Mouse (Mus musculus): ENCODE data around the gene Tmprss2. TPM values are rescaled to one million over a fixed set of nuclear protein-coding genes. Genes with fewer than 3 reads are reported as not detected.

The Tmprss2 gene
- polyA plus RNA-seq (2016; fragmentation: Nextera tagmentation; extraction: Ambion mirVana) = 0.55 and 0.60 TPM in 2 replicates

DNA sequence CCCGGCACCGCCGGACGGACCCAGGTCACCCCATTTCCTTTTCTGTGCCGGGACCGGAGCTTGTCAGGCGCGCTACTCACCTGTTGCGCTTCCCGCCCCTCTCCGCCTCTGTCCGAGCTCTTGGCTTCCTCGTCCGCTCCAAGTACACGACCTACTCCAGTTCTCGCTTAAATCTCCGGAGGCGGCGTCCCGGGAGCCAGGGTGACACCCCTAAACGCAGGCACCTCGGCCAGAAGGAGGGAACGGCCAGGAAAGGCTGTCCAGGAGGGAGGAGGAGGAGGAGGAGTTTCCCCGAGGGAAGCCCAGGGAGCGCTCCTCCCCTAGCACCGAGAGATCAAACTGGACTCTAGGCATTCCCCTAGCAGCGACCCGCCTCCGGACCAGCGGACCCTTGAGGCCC is at the start of gene Tmprss2:
Gene Tmprss2 (minus strand): TSS at position 257 of the 400 bp plus-strand sequence.
- Histone ChIP-seq H3K27me3 (replicated peaks; ENCODE audit: low read depth, poor library complexity, severe bottlenecking) (peaks cover 72% of the 10 kb centered on the region), H3K9me3 (no peaks in the 10 kb centered on the region), H3K4me1 (peaks cover 15% of the 10 kb centered on the region), H3K36me3 (replicated peaks) (no peaks in the 10 kb centered on the region), H3K27ac (replicated peaks) (no peak within 1 kb of the TSS), H3K4me3 (peak within 1 kb of the TSS; percentile 53)
- WGBS = under 1% methylated on average over 30 of the region's 30 CpGs
- DNase-seq (ENCODE audit: low spot score) = no peak

DNA sequence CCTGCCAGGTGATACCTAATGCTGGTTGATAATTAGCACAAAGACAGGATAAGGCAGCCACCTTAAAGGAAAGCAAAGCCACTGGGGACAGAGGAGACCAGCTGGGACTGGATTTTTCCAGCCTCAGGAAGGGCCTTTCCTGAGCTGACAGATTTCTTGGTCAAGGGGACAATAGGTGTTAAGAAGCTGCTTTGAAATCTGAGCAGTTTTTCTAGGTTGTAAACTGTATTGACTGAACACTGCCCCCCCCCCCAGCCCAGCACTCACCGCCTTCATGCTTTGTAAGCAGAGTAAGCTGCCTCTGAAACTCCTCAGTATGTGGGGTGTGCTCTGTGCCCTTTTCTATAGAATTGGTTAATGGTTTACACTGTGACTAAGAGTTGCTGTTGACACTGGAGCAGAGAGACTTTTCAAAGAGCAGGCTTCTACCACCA is 48.2 kb upstream of the Tmprss2 start:
- WGBS = 35% methylated on average over 1 of the region's 1 CpGs
- Histone ChIP-seq H3K27me3 (replicated peaks; ENCODE audit: low read depth, poor library complexity, severe bottlenecking) (no peaks in the 10 kb centered on the region), H3K36me3 (replicated peaks) (no peaks in the 10 kb centered on the region), H3K9me3 (no peaks in the 10 kb centered on the region), H3K4me1 (peaks cover 9% of the 10 kb centered on the region), H3K4me3 (no peak overlapping the region), H3K27ac (replicated peaks) (peak overlapping the region; percentile 44; the same call in 1 of the 2 replicates)
- peak; percentile 24 for DNase-seq (ENCODE audit: low spot score)

GRCm38 (mm10) chr16:97658481-97658880 is 47.5 kb upstream of the Tmprss2 start:
- H3K9me3 ChIP-seq = no peaks in the 10 kb centered on the region
- peaks cover 9% of the 10 kb centered on the region for H3K4me1 ChIP-seq
- H3K4me3 ChIP-seq = no peak overlapping the region
- 72% methylated on average over 6 of the region's 6 CpGs for WGBS
- H3K27me3 ChIP-seq (replicated peaks; ENCODE audit: low read depth, poor library complexity, severe bottlenecking) = no peaks in the 10 kb centered on the region
- H3K27ac ChIP-seq (replicated peaks) = no peak overlapping the region
- no peak for DNase-seq (ENCODE audit: low spot score)
- H3K36me3 ChIP-seq (replicated peaks) = no peaks in the 10 kb centered on the region

DNA sequence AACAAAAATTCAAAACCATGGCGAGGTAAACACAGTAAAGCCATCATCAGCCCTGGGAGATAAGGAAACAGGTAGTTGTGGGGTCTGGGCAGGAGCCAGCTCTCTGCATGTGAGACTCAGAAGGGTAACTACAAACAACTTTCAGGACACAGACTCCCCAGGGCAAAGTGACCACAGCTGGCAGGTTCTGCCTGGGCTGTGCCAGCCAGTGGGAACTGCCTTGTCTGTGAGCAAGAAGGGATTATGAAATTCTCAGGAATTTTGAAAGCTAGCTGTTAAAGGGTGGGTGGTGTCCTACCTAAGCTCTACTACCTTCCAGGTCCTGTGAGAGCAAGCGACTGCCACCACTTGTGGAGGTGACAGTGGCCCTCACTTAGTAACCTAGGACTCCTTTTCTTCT is 44.8 kb upstream of the Tmprss2 start:
- Histone ChIP-seq H3K9me3 (no peaks in the 10 kb centered on the region), H3K4me1 (peaks cover 9% of the 10 kb centered on the region), H3K36me3 (replicated peaks) (no peaks in the 10 kb centered on the region), H3K27ac (replicated peaks) (no peak overlapping the region), H3K27me3 (replicated peaks; ENCODE audit: low read depth, poor library complexity, severe bottlenecking) (no peaks in the 10 kb centered on the region), H3K4me3 (no peak overlapping the region)
- WGBS = 84% methylated on average over 2 of the region's 2 CpGs
- no peak for DNase-seq (ENCODE audit: low spot score)

DNA sequence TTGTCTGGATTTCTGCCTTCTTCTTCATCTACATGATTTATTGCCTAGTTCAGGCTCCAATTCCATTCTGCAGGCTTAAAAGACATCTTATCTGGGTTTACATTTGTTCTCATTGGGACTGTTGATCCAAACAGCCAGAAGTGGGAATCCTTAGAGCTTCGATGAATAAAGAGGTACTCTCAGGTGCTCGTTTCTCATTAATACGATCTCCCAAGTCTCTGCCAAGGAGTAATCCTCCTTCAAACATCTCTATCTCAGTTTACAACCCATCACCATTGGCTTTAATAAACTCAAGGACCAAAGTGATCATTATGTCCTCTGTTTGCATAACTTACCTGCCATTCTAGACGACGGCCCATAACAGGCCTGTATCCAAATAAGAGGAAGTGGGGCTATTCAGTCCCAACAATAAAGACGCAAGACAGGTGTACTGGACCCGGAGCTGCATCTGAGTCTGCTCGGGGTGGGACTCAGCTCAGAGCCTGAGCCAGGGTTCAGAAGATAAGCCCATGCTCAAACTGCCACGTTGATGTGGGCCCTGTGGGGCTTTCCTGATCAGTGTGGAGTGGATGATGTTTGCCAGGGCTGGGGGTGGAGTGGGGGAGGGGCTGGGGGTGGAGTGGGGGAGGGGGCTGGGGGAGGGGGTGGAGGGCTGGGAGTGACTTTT is 38.7 kb upstream of the Tmprss2 start:
- H3K27me3 ChIP-seq (replicated peaks; ENCODE audit: low read depth, poor library complexity, severe bottlenecking) = no peaks in the 10 kb centered on the region
- DNase-seq (ENCODE audit: low spot score) = no peak
- WGBS = 86% methylated on average over 9 of the region's 9 CpGs
- H3K4me3 ChIP-seq = no peak overlapping the region
- no peaks in the 10 kb centered on the region for H3K9me3 ChIP-seq
- no peaks in the 10 kb centered on the region for H3K36me3 ChIP-seq (replicated peaks)
- H3K4me1 ChIP-seq = no peaks in the 10 kb centered on the region
- H3K27ac ChIP-seq (replicated peaks) = no peak overlapping the region

- Histone ChIP-seq H3K36me3 (replicated peaks) (no peaks in the 10 kb centered on the region), H3K27ac (replicated peaks) (no peak overlapping the region), H3K4me1 (no peaks in the 10 kb centered on the region), H3K9me3 (no peaks in the 10 kb centered on the region), H3K27me3 (replicated peaks; ENCODE audit: low read depth, poor library complexity, severe bottlenecking) (no peaks in the 10 kb centered on the region), H3K4me3 (no peak overlapping the region)
- no peak for DNase-seq (ENCODE audit: low spot score)
Observed at GRCm38 (mm10) chr16:97644681-97645080, 33.7 kb upstream of the Tmprss2 start.

DNA sequence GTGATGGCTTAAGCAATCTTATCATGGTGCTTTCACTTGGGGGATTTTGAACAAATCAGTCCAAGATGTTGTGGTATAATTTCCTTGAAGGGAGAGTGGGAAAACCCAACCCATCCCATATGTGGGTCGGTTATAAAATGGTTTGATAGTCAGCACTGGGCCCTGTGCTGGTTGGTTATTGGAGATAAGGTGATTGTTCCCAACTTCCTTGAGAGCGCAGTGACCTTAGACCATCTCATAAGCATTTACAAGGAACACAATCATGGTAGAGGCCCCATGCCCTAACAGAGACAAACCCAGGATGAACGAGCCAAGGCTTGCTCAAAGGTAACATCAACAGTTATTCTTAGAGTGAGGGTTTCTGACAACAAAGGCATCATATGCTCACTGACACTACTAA is 28.6 kb upstream of the Tmprss2 start:
- Histone ChIP-seq H3K27ac (replicated peaks) (no peak overlapping the region), H3K4me3 (no peak overlapping the region), H3K27me3 (replicated peaks; ENCODE audit: low read depth, poor library complexity, severe bottlenecking) (no peaks in the 10 kb centered on the region), H3K4me1 (no peaks in the 10 kb centered on the region), H3K9me3 (no peaks in the 10 kb centered on the region), H3K36me3 (replicated peaks) (no peaks in the 10 kb centered on the region)
- no peak for DNase-seq (ENCODE audit: low spot score)
- whole genome bisulfite sequencing = 86% methylated on average over 3 of the region's 3 CpGs

DNA sequence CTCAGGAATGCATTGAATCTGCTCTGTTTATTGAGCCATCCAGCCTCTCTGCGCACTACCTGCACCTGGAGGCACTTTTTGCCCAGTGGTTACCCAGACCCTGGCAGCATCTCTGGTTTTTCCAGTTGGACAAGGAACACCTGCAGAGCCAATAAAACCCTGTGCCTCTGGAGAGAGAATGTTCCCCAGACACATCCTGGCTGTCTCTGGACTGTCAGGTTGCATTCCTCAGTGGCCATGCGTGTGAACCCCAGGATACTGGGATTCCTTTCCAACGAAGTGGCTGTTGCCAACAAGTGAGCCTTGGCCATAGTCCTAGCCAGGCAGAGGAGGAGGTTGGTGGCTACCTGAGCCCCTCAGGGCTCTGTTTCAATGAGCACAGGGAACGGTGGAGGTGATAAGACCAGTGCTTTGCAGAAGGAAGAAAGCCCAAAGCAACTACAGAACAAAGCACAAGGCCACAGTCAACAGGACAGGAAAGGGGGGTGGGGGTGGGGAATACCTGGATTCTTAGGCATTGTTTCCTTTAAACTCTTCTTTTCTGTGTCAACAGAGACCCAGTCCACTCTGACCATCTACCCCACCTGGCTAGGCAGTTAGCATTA is 22.0 kb upstream of the Tmprss2 start:
- H3K4me1 ChIP-seq = no peaks in the 10 kb centered on the region
- no peaks in the 10 kb centered on the region for H3K9me3 ChIP-seq
- no peaks in the 10 kb centered on the region for H3K27me3 ChIP-seq (replicated peaks; ENCODE audit: low read depth, poor library complexity, severe bottlenecking)
- H3K4me3 ChIP-seq = no peak overlapping the region
- no peaks in the 10 kb centered on the region for H3K36me3 ChIP-seq (replicated peaks)
- no peak overlapping the region; the same call in 1 of the 2 replicates for H3K27ac ChIP-seq (replicated peaks)
- DNase-seq (ENCODE audit: low spot score) = peak; percentile 11
- 60% methylated on average over 4 of the region's 4 CpGs for WGBS

DNA sequence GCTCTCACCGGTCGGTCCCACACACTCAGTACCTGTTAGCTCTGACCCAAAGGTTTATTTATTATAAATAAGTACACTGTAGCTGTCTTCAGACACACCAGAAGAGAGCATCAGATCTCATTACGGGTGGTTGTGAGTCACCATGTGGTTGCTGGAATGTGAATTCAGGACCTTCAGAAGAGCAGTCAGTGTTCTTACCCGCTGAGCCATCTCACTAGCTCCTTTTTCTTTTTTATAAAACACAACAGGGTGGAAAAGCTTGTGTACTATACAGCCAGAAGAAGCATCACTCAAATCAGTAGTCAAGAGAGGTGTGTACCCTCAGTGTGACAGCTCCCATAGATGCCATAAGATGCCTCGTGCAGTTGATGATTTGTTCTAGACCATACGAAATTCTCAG is 12.2 kb upstream of the Tmprss2 start:
- DNase-seq (ENCODE audit: low spot score) = no peak
- 83% methylated on average over 6 of the region's 6 CpGs for WGBS
- H3K4me3 ChIP-seq = no peak overlapping the region

GRCm38 (mm10) chr16:97622383-97622889 is 11.4 kb upstream of the Tmprss2 start:
- DNase-seq (ENCODE audit: low spot score) = no peak
- Histone ChIP-seq H3K36me3 (replicated peaks) (no peaks in the 10 kb centered on the region), H3K27ac (replicated peaks) (no peak overlapping the region), H3K4me1 (no peaks in the 10 kb centered on the region), H3K4me3 (no peak overlapping the region), H3K9me3 (no peaks in the 10 kb centered on the region), H3K27me3 (replicated peaks; ENCODE audit: low read depth, poor library complexity, severe bottlenecking) (no peaks in the 10 kb centered on the region)
- 54% methylated on average over 2 of the region's 2 CpGs for WGBS

More for the DNA sequence above, 12.2 kb upstream of the Tmprss2 start:
- Histone ChIP-seq H3K4me1 (no peaks in the 10 kb centered on the region), H3K9me3 (no peaks in the 10 kb centered on the region), H3K36me3 (replicated peaks) (no peaks in the 10 kb centered on the region), H3K27me3 (replicated peaks; ENCODE audit: low read depth, poor library complexity, severe bottlenecking) (no peaks in the 10 kb centered on the region), H3K27ac (replicated peaks) (no peak overlapping the region)

DNA sequence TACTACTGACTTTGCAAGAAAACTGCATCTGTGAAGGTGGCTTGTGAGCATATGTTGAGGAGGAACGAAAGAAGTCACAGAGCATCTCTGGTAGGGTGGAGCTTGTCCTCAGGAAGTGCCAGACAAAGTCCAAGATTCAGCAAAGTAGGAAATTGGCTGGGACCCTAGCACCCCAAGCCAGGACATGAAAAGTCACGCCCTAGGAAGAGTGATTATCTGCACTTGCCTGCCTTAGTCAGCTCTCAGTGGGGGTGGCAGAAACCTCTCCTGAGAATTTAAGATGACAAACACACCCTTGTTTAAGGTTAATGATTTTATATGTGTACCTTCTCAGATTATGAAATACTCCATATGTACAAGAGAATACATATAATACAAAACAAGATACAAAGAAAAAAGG is 7.3 kb upstream of the Tmprss2 start:
- Histone ChIP-seq H3K9me3 (no peaks in the 10 kb centered on the region), H3K27ac (replicated peaks) (no peak overlapping the region), H3K27me3 (replicated peaks; ENCODE audit: low read depth, poor library complexity, severe bottlenecking) (peaks cover 8% of the 10 kb centered on the region; the same call in 1 of the 2 replicates), H3K4me3 (no peak overlapping the region), H3K36me3 (replicated peaks) (no peaks in the 10 kb centered on the region), H3K4me1 (no peaks in the 10 kb centered on the region)
- no peak for DNase-seq (ENCODE audit: low spot score)
- WGBS = 71% methylated on average over 2 of the region's 2 CpGs

GRCm38 (mm10) chr16:97612009-97612408 is 1.0 kb upstream of the Tmprss2 start:
- Histone ChIP-seq H3K27ac (replicated peaks) (no peak overlapping the region), H3K36me3 (replicated peaks) (no peaks in the 10 kb centered on the region), H3K9me3 (no peaks in the 10 kb centered on the region), H3K4me3 (no peak overlapping the region), H3K4me1 (peaks cover 15% of the 10 kb centered on the region), H3K27me3 (replicated peaks; ENCODE audit: low read depth, poor library complexity, severe bottlenecking) (peaks cover 71% of the 10 kb centered on the region)
- 58% methylated on average over 4 of the region's 4 CpGs for WGBS
- no peak for DNase-seq (ENCODE audit: low spot score)

- DNase-seq (ENCODE audit: low spot score) = no peak
- peaks cover 15% of the 10 kb centered on the region for H3K4me1 ChIP-seq
- H3K36me3 ChIP-seq (replicated peaks) = no peaks in the 10 kb centered on the region
- H3K9me3 ChIP-seq = no peaks in the 10 kb centered on the region
- no peak overlapping the region for H3K27ac ChIP-seq (replicated peaks)
- H3K4me3 ChIP-seq = peak overlapping the region; percentile 53
- H3K27me3 ChIP-seq (replicated peaks; ENCODE audit: low read depth, poor library complexity, severe bottlenecking) = peaks cover 72% of the 10 kb centered on the region
- 5% methylated on average over 20 of the region's 20 CpGs for WGBS
Observed at GRCm38 (mm10) chr16:97610246-97610645, 749 bp downstream of the Tmprss2 start.

Data from embryonic facial prominence, embryonic 10.5 days (tissue).